Comparison of ENCODE assay signal across 20 mouse cellular contexts in genomic region chr2:114700966-114701685, GRCm38 (mm10). TPM values are rescaled to one million over a fixed set of nuclear protein-coding genes. Genes with fewer than 3 reads are reported as not detected.
DNase-seq lines count a peak whose midpoint lies in the region; ATAC-seq and TF ChIP-seq lines count a peak whose summit lies in the region.
"Had no signal": no experiment of that assay in that cellular context is flagged by ENCODE, and none has a peak within 500 bp of the region (broad histone marks: within the 10 kb centered on the region; RNA-seq: fewer than 3 reads in every experiment).

No protein-coding gene starts in this region.

- TF ChIP-seq EP300 in heart, adult 2 months (IDR thresholded peaks at IDR 0.05; ENCODE audit: insufficient read depth, low read depth, low read length) = no peak

- H3K9me3 ChIP-seq in heart, embryonic 12.5 days (replicated peaks) = no peaks in the 10 kb centered on the region
- H3K9me3 ChIP-seq: heart, embryonic 13.5 days; limb, embryonic 12.5 days; liver, embryonic 13.5 days; midbrain, embryonic 10.5 days had no signal

- peak in 1 of 2 experiments; percentile 5 for DNase-seq in heart, adult 2 months
- DNase-seq in ovary, adult 18-20 months (ENCODE audit: low spot score) = peak; percentile 5
- DNase-seq in ovary, postnatal 14 days (ENCODE audit: low spot score) = no peak
- peak; percentile 47 for DNase-seq in fat pad, adult 2 months (ENCODE audit: extremely low read depth, low read depth, low spot score)
- DNase-seq in kidney, postnatal 14 days = no peak
- no peak for DNase-seq in urinary bladder, postnatal 14 days (ENCODE audit: low spot score)
- DNase-seq: cerebellum, adult 2 months; gastrocnemius, postnatal 25 days; liver, embryonic 13.5 days; right cerebral cortex, adult 18-20 months; thymus, adult 2 months had no signal

- H3K27me3 ChIP-seq in heart, adult 2 months (ENCODE audit: control insufficient read depth, insufficient read depth, low read length) = no peaks in the 10 kb centered on the region
- no peaks in the 10 kb centered on the region for H3K27me3 ChIP-seq in heart, embryonic 12.5 days (replicated peaks)
- H3K27me3 ChIP-seq: heart, embryonic 13.5 days; limb, embryonic 12.5 days; liver, embryonic 13.5 days had no signal

- 32% methylated on average over 2 of the region's 2 CpGs for WGBS in heart, adult 2 months
- 64% methylated on average over 2 of the region's 2 CpGs for WGBS in heart, embryonic 12.5 days

- H3K4me1 ChIP-seq in heart, adult 2 months (ENCODE audit: control insufficient read depth, insufficient read depth, low read length) = no peaks in the 10 kb centered on the region; the same call in 1 of the 2 replicates
- no peaks in the 10 kb centered on the region for H3K4me1 ChIP-seq in heart, embryonic 12.5 days (replicated peaks)
- H3K4me1 ChIP-seq: limb, embryonic 12.5 days; liver, embryonic 13.5 days; midbrain, embryonic 10.5 days had no signal

- H3K4me2 ChIP-seq in heart, embryonic 12.5 days = no peak overlapping the region
- H3K4me2 ChIP-seq: heart, embryonic 13.5 days; limb, embryonic 12.5 days; liver, embryonic 13.5 days had no signal

- H3K9ac ChIP-seq in heart, adult 2 months (ENCODE audit: low read depth, low read length) = no peak overlapping the region
- H3K9ac ChIP-seq in heart, embryonic 12.5 days = no peak overlapping the region
- H3K9ac ChIP-seq: heart, embryonic 13.5 days; limb, embryonic 12.5 days; liver, embryonic 13.5 days had no signal

- intact Hi-C loops in heart, adult 2 months (cut with DNase I) = no loop called here

- H3K4me3 ChIP-seq in heart, adult 2 months = no peak overlapping the region
- H3K4me3 ChIP-seq in heart, embryonic 12.5 days = no peak overlapping the region
- H3K4me3 ChIP-seq: erythroblast, embryonic 14.5 days; heart, embryonic 13.5 days; limb, embryonic 12.5 days; liver, embryonic 13.5 days; midbrain, embryonic 10.5 days had no signal

- H3K36me3 ChIP-seq in heart, adult 2 months (ENCODE audit: control insufficient read depth, insufficient read depth, low read length) = no peaks in the 10 kb centered on the region
- H3K36me3 ChIP-seq in heart, embryonic 12.5 days = no peaks in the 10 kb centered on the region
- H3K36me3 ChIP-seq: heart, embryonic 13.5 days; limb, embryonic 12.5 days; liver, embryonic 13.5 days; midbrain, embryonic 10.5 days had no signal

- ATAC-seq in heart, embryonic 12.5 days (ENCODE audit: insufficient number of reproducible peaks, low FRiP score) = no peak
- ATAC-seq: forebrain, embryonic 16.5 days; hindbrain, postnatal 0 days; intestine, postnatal 0 days had no signal

- peak overlapping the region; percentile 40 for H3K27ac ChIP-seq in heart, adult 2 months
- H3K27ac ChIP-seq in heart, embryonic 12.5 days (ENCODE audit: poor library complexity, severe bottlenecking) = no peak overlapping the region
- H3K27ac ChIP-seq: heart, embryonic 13.5 days; hindbrain, postnatal 0 days; limb, embryonic 12.5 days; liver, embryonic 13.5 days; macrophage; midbrain, embryonic 10.5 days had no signal

- no peak for TF ChIP-seq POLR2A in heart, adult 2 months (IDR thresholded peaks at IDR 0.05; ENCODE audit: insufficient read depth, low read depth, low read length)

- TF ChIP-seq CTCF in heart, adult 2 months (IDR thresholded peaks at IDR 0.05) = no peak

- no peaks in the 10 kb centered on the region for H3K79me2 ChIP-seq in heart, adult 2 months (replicated peaks; ENCODE audit: control insufficient read depth, insufficient read depth, low read length)

RNA-seq across cellular contexts. Expression of gene Dph6, which starts 46.4 kb away (rescaled TPM):
- 1 to 10 TPM; 6.3 to 7.3 TPM for total RNA-seq in heart, adult 2 months (2021)
- 6.9 and 12.4 TPM in 2 replicates for polyA plus RNA-seq in heart, adult 2 months (2012; rRNA removed)
- polyA plus RNA-seq in heart, embryonic 12.5 days (2016; fragmentation: Nextera tagmentation; extraction: Ambion mirVana) = 17.8 and 19.2 TPM in 2 replicates

Comparison
In these comparisons a context has a peak if more than half of its experiments do, and no peak if none do; other contexts are left out.
1. DNase-seq: peak in ovary, adult 18-20 months (single experiment) and fat pad, adult 2 months (single experiment); none in ovary, postnatal 14 days (single experiment), kidney, postnatal 14 days (single experiment) and urinary bladder, postnatal 14 days (single experiment).